Mouse (Mus musculus): ENCODE results near the gene Rnaseh2a.
"Not testable (repeated sequence)": the region's sequence is repeated elsewhere in the genome, so short reads cannot be mapped to it uniquely, and the experiment has no call there.

The Rnaseh2a gene

GRCm38 (mm10) chr8:84928456-84929306, 40.9 kb downstream of the Rnaseh2a start:
- peak; percentile 59 for DNase-seq

DNA sequence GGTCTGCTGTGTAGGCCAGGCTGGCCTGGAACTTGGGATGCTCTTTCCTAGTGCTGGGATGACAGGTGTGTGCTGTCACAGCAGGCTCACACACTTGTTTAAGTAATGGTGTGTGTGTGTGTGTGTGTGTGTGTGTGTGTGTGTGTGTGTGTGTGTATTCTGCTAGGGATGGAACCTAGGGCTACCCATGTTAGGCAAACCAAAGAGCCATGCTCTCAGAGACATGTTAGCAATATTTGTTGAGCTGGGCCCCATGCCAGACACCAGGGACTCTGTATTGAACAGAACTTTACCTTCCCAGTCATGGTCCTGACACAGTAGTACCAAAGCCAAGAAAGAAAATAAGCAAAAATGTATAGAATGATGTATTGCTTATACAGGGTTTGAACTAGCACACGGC, 42.1 kb downstream of the Rnaseh2a start:
- DNase-seq: no peak

DNA sequence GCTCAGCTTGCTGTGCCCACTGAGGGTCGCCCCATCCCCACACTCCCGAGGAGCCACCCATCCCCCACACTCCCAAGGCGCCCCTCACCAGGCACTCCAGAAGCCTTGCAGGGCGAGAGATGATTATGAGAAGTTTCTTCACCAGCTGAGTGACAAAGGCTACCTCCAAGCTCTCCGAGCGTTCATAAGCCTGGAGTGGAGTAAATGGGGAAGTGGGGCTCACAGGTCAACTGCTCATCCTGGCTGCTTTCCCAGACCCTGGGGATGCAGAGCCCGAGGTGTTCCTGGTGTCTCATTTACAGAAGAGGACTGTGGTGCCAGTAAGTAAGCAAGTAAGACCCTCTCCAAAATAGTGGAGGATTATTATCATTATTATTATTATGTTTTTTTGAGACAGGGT, 44.0 kb downstream of the Rnaseh2a start:
- DNase-seq: no peak

GRCm38 (mm10) chr8:84921596-84921995, 48.0 kb downstream of the Rnaseh2a start:
- DNase-seq: no peak

DNA sequence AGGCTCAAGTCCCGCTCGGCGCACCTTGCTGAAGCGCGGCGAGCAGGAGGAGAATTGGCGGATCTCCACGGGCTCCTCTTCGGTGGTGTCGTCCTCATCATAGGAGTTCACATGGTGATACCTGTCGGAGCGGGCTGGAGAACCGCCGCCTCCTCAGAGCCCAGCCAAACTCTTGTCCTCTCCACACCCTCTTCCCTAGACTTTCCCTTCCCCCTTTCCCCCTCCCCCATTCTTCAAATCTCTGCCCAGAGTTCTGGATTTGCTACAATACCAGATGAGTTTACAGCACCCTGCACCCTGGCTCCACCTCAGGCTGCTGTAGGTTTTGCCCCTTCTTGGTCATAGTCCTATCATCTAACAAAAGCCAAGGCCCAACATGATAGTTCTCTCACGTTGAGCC, 50.9 kb downstream of the Rnaseh2a start:
- DNase-seq: no peak

DNA sequence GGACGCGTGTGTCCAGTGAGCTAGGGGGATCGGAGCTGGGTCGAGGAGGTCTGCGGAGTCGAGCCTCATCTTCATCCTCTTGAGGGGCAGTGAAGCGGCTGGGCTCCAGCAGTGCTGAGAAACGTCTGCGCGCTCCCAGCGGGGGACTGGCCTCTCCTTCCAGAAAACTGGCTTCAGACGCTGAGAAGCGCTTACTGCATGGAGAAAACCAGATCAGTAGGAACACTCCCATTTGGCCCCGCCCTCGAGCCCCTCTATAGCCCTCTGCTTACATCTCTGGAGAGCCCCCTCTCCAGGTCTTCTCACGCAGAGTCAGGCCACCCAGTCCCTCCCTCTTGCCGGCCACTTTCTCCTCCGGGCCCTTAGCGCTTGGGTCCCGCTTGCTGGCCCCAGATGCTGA, 51.8 kb downstream of the Rnaseh2a start:
- no peak for DNase-seq

- DNase-seq: no peak
Observed at GRCm38 (mm10) chr8:84915269-84915668, 54.3 kb downstream of the Rnaseh2a start.

DNA sequence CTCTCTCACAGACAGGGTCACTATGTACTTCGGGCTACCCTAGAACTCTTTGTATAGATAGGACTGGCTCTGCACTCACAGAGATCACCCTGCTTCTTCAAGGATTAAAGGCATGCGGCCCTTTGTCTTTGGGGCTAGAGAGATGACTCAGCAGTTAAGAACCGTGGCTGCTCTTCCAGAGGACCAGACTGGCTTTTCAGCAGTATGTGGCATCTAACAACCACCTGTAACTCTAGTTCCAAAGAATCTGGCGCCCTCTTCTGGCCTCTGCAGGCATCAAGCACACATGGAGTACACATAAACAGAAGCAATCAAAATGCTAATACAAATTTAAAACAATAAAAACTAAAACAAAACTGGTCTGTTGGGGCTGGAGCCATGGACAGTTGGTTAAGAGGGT, 55.6 kb downstream of the Rnaseh2a start:
- DNase-seq: peak; percentile 44

GRCm38 (mm10) chr8:84913502-84913900, 56.1 kb downstream of the Rnaseh2a start:
- DNase-seq: no peak

DNA sequence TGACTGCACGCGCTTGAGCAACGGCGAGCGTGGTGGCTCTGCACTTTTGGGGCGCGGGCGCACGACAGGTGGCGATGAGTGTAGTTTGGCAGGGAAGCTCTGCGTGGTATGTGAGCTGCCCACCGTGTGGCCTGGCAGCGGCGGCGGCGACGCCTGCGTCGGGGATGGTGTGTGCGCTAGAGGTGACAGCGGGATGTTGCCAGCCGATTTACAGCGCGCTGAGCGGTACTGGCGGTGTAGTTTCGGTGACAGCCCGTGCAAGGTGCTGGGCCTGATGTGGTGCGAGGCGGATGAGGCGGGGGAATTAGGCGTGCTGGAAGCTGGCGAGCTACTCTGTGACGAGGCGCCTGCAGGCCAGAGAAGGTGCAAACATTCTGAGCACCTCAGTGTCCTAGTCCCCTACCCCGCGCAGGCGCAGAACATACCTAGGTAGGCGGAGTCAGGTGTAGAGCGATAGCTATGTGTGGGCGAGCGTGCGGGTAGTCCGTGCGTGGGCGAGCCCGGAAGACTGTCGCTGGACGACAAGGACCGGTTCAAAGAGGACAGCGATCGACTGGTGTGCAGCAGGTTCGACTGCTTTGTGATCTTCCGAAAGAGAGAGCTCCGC, 56.6 kb downstream of the Rnaseh2a start:
- DNase-seq: peak; percentile 81

DNA sequence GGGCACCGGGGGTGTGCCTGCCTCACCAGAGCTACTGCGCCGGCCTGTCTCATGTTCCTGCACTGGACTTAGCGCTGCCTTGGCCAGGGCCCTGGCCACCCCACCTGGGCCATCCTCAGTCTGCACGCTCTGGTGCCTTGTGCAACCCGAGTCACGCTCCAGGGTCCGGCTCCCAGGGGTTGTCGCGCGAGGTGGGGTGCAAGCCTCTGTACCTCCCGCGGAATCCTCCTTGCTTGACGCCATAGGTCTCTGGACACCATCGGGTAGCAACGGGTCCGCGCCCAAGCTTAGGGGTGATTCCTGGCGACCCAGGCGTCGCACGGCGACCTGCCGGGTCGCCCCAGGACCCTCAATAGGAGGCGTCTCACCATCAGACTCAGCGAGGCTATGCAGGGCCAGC, 57.2 kb downstream of the Rnaseh2a start:
- DNase-seq: no peak

DNA sequence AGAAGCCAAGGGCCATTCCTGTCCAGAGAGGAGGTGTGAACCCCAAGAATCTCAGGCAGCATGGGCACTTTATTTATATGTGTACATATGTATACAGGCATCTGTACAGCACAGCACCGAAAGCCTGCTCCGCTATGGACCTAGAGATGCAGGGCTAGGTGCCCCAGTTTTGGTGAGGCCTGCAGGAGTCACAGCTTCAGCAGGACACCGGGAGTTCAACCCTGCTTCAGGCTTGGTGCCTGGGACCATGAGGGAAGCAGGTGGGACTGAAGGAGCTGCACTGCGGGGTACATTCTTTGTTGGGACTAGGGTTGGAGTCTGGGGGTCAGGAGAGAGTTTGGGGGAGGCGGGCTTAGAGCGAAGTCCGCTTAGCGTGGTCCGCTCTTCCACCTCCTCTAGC, 57.7 kb downstream of the Rnaseh2a start:
- no peak for DNase-seq

- DNase-seq: no peak
Observed at GRCm38 (mm10) chr8:84910551-84910950, 59.0 kb downstream of the Rnaseh2a start.

DNA sequence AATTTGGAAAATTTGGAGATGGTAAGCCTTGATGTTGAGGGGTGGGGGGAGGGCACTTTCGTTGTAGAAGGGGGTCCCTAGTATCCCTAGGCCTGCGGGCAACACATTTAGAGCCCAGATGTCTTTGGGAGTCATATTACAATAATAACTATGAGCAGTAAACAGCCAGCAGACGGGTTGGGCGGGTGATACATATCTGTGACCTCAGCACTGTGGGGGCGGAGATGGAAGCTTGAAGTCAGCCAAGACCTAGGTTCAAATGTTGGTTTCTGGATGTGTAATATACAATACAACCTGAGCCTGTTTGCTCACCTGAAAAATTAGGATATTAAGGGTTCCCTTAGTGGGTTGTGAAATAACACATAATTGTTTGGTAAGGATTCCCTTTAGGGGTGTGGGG, 59.6 kb downstream of the Rnaseh2a start:
- no peak for DNase-seq

GRCm38 (mm10) chr8:84909162-84909767, 60.3 kb downstream of the Rnaseh2a start:
- no peak for DNase-seq

DNA sequence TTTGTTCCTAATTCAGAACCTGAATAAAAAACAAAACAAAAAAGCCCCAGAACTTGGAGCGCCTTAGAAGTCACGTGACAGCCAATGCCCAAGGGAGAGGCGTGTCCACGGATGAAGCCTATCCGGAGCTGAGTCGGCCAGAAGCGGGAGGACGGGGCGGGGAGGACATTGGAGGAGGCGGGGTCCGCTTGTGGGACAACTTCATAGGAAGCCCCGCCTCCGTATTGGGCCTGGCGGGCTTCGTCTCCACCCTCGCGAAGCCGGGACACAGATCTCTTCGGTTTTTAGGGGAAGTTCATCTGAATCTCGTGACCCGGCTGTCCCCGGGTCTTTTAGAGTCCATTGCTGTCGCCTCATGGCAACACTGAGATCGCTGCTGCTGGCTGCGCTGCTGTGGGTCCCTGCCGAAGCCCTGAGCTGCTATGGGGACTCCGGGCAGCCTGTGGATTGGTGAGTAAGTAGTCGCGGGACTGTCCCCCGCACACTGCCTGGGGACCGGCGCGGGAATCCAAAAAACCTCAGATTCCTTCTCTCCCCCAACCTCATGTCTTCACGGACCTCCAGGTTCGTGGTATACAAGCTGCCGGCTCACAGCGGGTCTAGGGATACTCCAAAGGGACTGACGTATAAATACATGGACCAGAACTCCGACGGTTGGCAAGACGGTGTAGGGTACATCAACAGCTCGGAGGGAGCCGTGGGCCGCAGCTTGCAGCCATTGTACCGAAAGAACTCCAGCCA, 61.0 kb downstream of the Rnaseh2a start, which contains the start of gene Dnase2a:
TSS of gene Dnase2a (plus strand) at position 140 of the 741 bp plus-strand sequence.
- peak; percentile 80 for DNase-seq

DNA sequence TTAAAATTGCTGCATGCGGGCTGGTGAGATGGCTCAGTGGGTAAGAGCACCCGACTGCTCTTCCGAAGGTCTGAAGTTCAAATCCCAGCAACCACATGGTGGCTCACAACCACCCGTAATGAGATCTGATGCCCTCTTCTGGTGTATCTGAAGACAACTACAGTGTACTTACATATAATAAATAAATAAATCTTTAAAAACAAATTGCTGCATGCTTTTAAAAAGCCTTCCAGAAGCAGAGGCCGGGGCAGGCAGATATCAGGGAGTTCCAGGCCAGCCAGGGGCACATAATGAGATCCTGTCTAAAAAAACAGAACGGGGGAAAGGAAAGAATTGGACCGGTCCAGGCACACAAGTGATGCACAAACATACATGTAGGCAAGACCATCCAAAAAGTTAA, 61.6 kb downstream of the Rnaseh2a start:
- DNase-seq: not testable (repeated sequence)

DNA sequence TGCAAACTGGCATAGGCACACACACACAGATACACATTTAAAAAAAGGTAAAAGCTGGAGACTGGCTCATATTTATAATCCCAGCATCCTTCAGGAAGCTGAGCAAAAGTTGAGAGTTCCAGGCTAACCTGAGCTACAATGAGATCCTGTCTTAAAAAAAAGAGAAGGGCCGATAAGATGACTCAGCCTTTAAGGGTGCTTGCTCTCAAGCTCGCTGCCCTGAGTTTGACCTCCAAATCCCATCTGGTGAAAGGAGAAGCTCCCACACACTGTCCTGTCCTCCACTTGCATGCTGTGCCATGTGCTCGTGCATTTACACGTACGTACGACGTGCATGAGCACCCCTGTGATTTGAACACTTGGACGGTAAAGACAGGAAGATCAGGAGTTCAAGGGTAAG, 62.1 kb downstream of the Rnaseh2a start:
- DNase-seq: no peak

- no peak for DNase-seq
Observed at GRCm38 (mm10) chr8:84907037-84907436, 62.5 kb downstream of the Rnaseh2a start.

Measured in thymus, postnatal 25 days (tissue).